Mouse (Mus musculus): ENCODE results near the gene Romo1.
"Not testable (repeated sequence)": the region's sequence is repeated elsewhere in the genome, so short reads cannot be mapped to it uniquely, and the experiment has no call there.

Romo1 gene

GRCm38 (mm10) chr2:156179796-156180093 lies 35.9 kb downstream of the Romo1 start:
- DNase-seq (ENCODE audit: low read depth, low spot score), result no peak

GRCm38 (mm10) chr2:156180094-156180821 lies 36.4 kb downstream of the Romo1 start, which contains the start of gene Rbm39:
Rbm39 (minus strand) TSS chr2:156180238.
- peak; percentile 100 for DNase-seq (ENCODE audit: low read depth, low spot score)

- DNase-seq (ENCODE audit: low read depth, low spot score), result peak; percentile 32
Measured at GRCm38 (mm10) chr2:156180824-156181590, 37.2 kb downstream of the Romo1 start.

GRCm38 (mm10) chr2:156181592-156181991 lies 37.8 kb downstream of the Romo1 start:
- DNase-seq (ENCODE audit: low read depth, low spot score), result no peak

- DNase-seq (ENCODE audit: low read depth, low spot score), result not testable (repeated sequence)
Measured at GRCm38 (mm10) chr2:156189241-156189640, 45.4 kb downstream of the Romo1 start.

GRCm38 (mm10) chr2:156190004-156190896 lies 46.4 kb downstream of the Romo1 start:
- DNase-seq (ENCODE audit: low read depth, low spot score), result no peak

GRCm38 (mm10) chr2:156191540-156191939 lies 47.7 kb downstream of the Romo1 start:
- no peak for DNase-seq (ENCODE audit: low read depth, low spot score)

GRCm38 (mm10) chr2:156192068-156192467 lies 48.2 kb downstream of the Romo1 start:
- no peak for DNase-seq (ENCODE audit: low read depth, low spot score)

- DNase-seq (ENCODE audit: low read depth, low spot score), result no peak
Measured at GRCm38 (mm10) chr2:156193066-156193862, 49.4 kb downstream of the Romo1 start.

- no peak for DNase-seq (ENCODE audit: low read depth, low spot score)
Measured at GRCm38 (mm10) chr2:156194571-156194970, 50.7 kb downstream of the Romo1 start.
